9 mouse cellular contexts compared by ENCODE assay signal in the genomic region with DNA sequence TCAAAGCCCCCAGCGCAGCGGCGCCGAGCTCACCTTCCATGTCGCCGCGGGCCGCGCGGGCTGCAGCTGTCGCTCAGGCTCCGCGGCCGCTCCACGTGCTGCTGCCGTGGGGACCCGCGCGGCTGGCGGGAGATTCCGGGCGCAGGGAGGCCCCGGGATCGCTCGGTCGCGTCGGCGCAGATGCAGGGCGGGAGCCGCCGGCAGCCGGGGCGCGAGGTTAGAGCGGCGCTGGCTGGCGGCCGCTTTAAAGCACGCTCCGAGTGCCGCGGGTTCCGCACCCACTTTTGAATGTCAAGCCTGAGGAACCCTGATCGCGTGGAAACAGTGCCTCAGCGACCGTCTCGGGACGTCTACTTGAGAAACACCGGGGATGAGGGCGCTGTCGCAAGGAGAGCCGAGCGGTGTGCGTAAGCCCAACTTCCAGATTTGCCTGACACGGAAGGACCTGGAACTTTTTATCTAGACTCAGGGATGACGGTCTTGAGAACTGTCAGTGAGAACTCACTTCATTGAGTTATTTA. TPM values are rescaled to one million over a fixed set of nuclear protein-coding genes. Genes with fewer than 3 reads are reported as not detected.
A peak's percentile ranks its signal among the peaks of the same experiment; 100 is the strongest.
DNase-seq lines count a peak whose midpoint lies in the region; ATAC-seq and TF ChIP-seq lines count a peak whose summit lies in the region.
"Had no signal": no experiment of that assay in that cellular context is flagged by ENCODE, and none has a peak within 500 bp of the region (broad histone marks: within the 10 kb centered on the region; RNA-seq: fewer than 3 reads in every experiment).

A gene (minus strand): TSS at position 321 of the 521 bp plus-strand sequence.

- peak within 1 kb of the TSS; percentile 27 for H3K4me3 ChIP-seq in heart, adult 2 months
- H3K4me3 ChIP-seq in kidney, adult 2 months (ENCODE audit: insufficient read depth, low read depth, low read length) = peak within 1 kb of the TSS; percentile 26
- peak within 1 kb of the TSS; percentile 37 for H3K4me3 ChIP-seq in lung, postnatal 0 days (ENCODE audit: low read depth, low read length)

- H3K4me2 ChIP-seq in lung, postnatal 0 days (replicated peaks; ENCODE audit: low read depth, low read length) = peak within 1 kb of the TSS; percentile 62

- no peak for TF ChIP-seq EP300 in heart, adult 2 months (IDR thresholded peaks at IDR 0.05; ENCODE audit: insufficient read depth, low read depth, low read length)
- TF ChIP-seq EP300 in lung, postnatal 0 days (IDR thresholded peaks at IDR 0.05) = no peak

- ATAC-seq in lung, postnatal 0 days = peak; percentile 35
- ATAC-seq: Patski had no signal

- peak; percentile 28 for DNase-seq in gastrocnemius, postnatal 10 days
- DNase-seq in gastrocnemius, adult 8-10 months (ENCODE audit: low spot score in 2 of 2) = no peak
- DNase-seq in cerebellum, adult 9-11 months = peak; percentile 6
- DNase-seq in heart, adult 2 months = peak; percentile 53 to 64
- DNase-seq in kidney, adult 2 months = peak; percentile 18
- no peak for DNase-seq in lung, postnatal 0 days (ENCODE audit: low spot score)
- peak; percentile 45 for DNase-seq in ovary, postnatal 36 days (ENCODE audit: low spot score)
- peak; percentile 88 for DNase-seq in thymus, postnatal 14 days

- no peaks in the 10 kb centered on the region for H3K79me2 ChIP-seq in heart, adult 2 months (replicated peaks; ENCODE audit: control insufficient read depth, insufficient read depth, low read length)

- WGBS in heart, adult 2 months = under 1% methylated on average over 58 of the region's 58 CpGs
- 2% methylated on average over 58 of the region's 58 CpGs for WGBS in kidney, adult 2 months
- WGBS in lung, postnatal 0 days = 1% methylated on average over 50 of the region's 58 CpGs

- no peak for TF ChIP-seq CTCF in heart, adult 2 months (IDR thresholded peaks at IDR 0.05)
- TF ChIP-seq CTCF in kidney, adult 2 months (conservative IDR thresholded peaks at IDR 0.05; ENCODE audit: insufficient read depth, insufficient read length, low read depth, low read length) = no peak
- peak; percentile 9; the same call in 1 of the 2 replicates for TF ChIP-seq CTCF in lung, postnatal 0 days (IDR thresholded peaks at IDR 0.05)

- H3K36me3 ChIP-seq in heart, adult 2 months (ENCODE audit: control insufficient read depth, insufficient read depth, low read length) = no peaks in the 10 kb centered on the region
- no peaks in the 10 kb centered on the region for H3K36me3 ChIP-seq in kidney, adult 2 months (ENCODE audit: control insufficient read depth, insufficient read depth, low read length)
- H3K36me3 ChIP-seq in lung, postnatal 0 days (ENCODE audit: insufficient read depth, low read length) = no peaks in the 10 kb centered on the region

- no peak within 1 kb of the TSS for H3K9ac ChIP-seq in heart, adult 2 months (ENCODE audit: low read depth, low read length)
- H3K9ac ChIP-seq in lung, postnatal 0 days (replicated peaks; ENCODE audit: low read depth) = no peak within 1 kb of the TSS

- no peaks in the 10 kb centered on the region for H3K4me1 ChIP-seq in heart, adult 2 months (ENCODE audit: control insufficient read depth, insufficient read depth, low read length)
- no peaks in the 10 kb centered on the region; the same call in 1 of the 2 replicates for H3K4me1 ChIP-seq in kidney, adult 2 months (ENCODE audit: control insufficient read depth, insufficient read depth, low read length)
- peaks cover 7% of the 10 kb centered on the region; the same call in 1 of the 2 replicates for H3K4me1 ChIP-seq in lung, postnatal 0 days (ENCODE audit: insufficient read depth, low read depth, low read length)

- no peaks in the 10 kb centered on the region for H3K9me3 ChIP-seq in lung, postnatal 0 days (ENCODE audit: low read length)

- no peak for TF ChIP-seq POLR2A in heart, adult 2 months (IDR thresholded peaks at IDR 0.05; ENCODE audit: insufficient read depth, low read depth, low read length)
- no peak for TF ChIP-seq POLR2A in kidney, adult 2 months (IDR thresholded peaks at IDR 0.05; ENCODE audit: low read depth, low read length)

- intact Hi-C loops in heart, adult 2 months (cut with DNase I) = no loop called here

- H3K27ac ChIP-seq in heart, adult 2 months = no peak within 1 kb of the TSS
- no peak within 1 kb of the TSS for H3K27ac ChIP-seq in kidney, adult 2 months (ENCODE audit: insufficient read depth, low read depth, low read length)
- H3K27ac ChIP-seq in lung, postnatal 0 days (ENCODE audit: low read length) = no peak within 1 kb of the TSS

- peaks cover 15% of the 10 kb centered on the region for H3K27me3 ChIP-seq in heart, adult 2 months (ENCODE audit: control insufficient read depth, insufficient read depth, low read length)
- peaks cover 16% of the 10 kb centered on the region for H3K27me3 ChIP-seq in kidney, adult 2 months (replicated peaks; ENCODE audit: control insufficient read depth, insufficient read depth, low read length)
- peaks cover 26% of the 10 kb centered on the region for H3K27me3 ChIP-seq in lung, postnatal 0 days (replicated peaks; ENCODE audit: insufficient read depth, low read length)

RNA-seq across cellular contexts. Expression of the gene that starts here (rescaled TPM):
- under 1 TPM; 0.09 to 0.93 TPM for total RNA-seq in gastrocnemius, postnatal 10 days (2021)
- not detected for total RNA-seq in gastrocnemius, adult 8-10 months (2022)
- total RNA-seq in heart, adult 2 months (2021) = 1 to 10 TPM in 1 of 2 experiments, under 1 TPM in 1; 0.94 to 1.5 TPM
- polyA plus RNA-seq in heart, adult 2 months (2012; rRNA removed) = 0.61 and 1.5 TPM in 2 replicates
- polyA plus RNA-seq in kidney, adult 2 months (2012; rRNA removed) = 0.58 and 3.9 TPM in 2 replicates
- polyA plus RNA-seq in lung, postnatal 0 days (2015; fragmentation: Nextera tagmentation; extraction: Ambion mirVana) = 0.20 and 0.43 TPM in 2 replicates
- polyA plus RNA-seq: Patski had no signal

Comparison
In these comparisons a context has a peak if more than half of its experiments do, and no peak if none do; other contexts are left out.
1. Peak in DNase-seq in gastrocnemius, postnatal 10 days; RNA of the gene not detected or under 1 TPM.
2. Peak in ATAC-seq, H3K4me3 ChIP-seq and H3K4me2 ChIP-seq in lung, postnatal 0 days; RNA of the gene not detected or under 1 TPM.
3. DNase-seq: peak in cerebellum, adult 9-11 months (single experiment), heart, adult 2 months (2 of 2), kidney, adult 2 months (single experiment), ovary, postnatal 36 days (single experiment) and thymus, postnatal 14 days (single experiment); none in gastrocnemius, adult 8-10 months (0 of 2) and lung, postnatal 0 days (single experiment).
4. Peak in every context shown above with its lines, with median percentiles within 50 percentile points of each other: H3K4me3 ChIP-seq.